Mouse (Mus musculus) ES-E14 (cell line): ENCODE measurements at regions not wholly inside any gene's neighbourhood (a gene's known extent, or its start where the extent isn't known, plus 50 kb on each side); places are given as distances from the start of the nearest gene placed in this dataset.

Source experiments
- CHD2 ChIP-seq: IDR thresholded peaks from 2 replicates; pipeline ENCODE4 v1.6.1; 2014; ENCODE audit warnings: mild to moderate bottlenecking, low read depth, low read length, inconsistent platforms
- HCFC1 ChIP-seq: IDR thresholded peaks from 2 replicates; pipeline ENCODE4 v1.6.1; 2012; ENCODE audit warnings: low read length, inconsistent platforms, borderline replicate concordance; ENCODE audit not compliant: insufficient read depth
- MAFK ChIP-seq: IDR thresholded peaks from 2 replicates; pipeline ENCODE4 v1.6.1; 2014; ENCODE audit warnings: mild to moderate bottlenecking, low read depth, low read length, inconsistent platforms; ENCODE audit not compliant: insufficient read depth
- ZC3H11A ChIP-seq: IDR thresholded peaks from 2 replicates; pipeline ENCODE4 v1.6.1; 2012; ENCODE audit warnings: low read depth, mild to moderate bottlenecking, inconsistent platforms, low read length, borderline replicate concordance
- ZNF384 ChIP-seq: IDR thresholded peaks from 2 replicates; pipeline ENCODE4 v1.6.1; 2012; ENCODE audit warnings: low read depth, low read length, inconsistent platforms

GRCm38 (mm10) chr7:137939116-137939515 is 458.4 kb downstream of the Tcerg1l start:
- no peak for TF ChIP-seq ZNF384
- no peak for TF ChIP-seq ZC3H11A
- TF ChIP-seq HCFC1: no peak
- no peak for TF ChIP-seq CHD2
- TF ChIP-seq MAFK: no peak
